Mouse (Mus musculus): ENCODE results near the gene Dcun1d1. TPM values are rescaled to one million over a fixed set of nuclear protein-coding genes. Genes with fewer than 3 reads are reported as not detected.

Dcun1d1 gene
- polyA plus RNA-seq, 1 experiment from 2014 or later: 118 TPM

DNA sequence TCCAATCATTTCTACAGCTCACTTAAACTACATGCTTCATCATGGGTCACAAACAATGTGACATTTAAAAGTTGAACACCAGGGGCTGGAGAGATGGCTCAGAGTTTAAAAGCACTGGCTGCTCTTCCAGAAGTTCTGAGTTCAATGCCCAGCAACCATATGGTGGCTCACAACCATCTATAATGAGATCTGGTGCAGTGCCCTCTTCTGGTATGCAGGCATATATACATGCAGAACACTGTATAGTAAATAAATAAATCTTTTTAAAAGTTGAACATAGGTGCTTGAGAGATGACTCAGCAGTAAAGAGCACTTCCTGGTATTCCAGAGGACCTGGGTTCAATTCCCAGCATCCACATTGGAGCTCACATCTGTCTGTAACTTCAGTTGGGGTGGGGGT is 54.0 kb downstream of the Dcun1d1 start:
- Histone ChIP-seq H3K4me3 (no peak overlapping the region), H3K27me3 (no peaks in the 10 kb centered on the region), H3K36me3 (no peaks in the 10 kb centered on the region), H3K9ac (replicated peaks) (no peak overlapping the region), H3K9me3 (peaks cover 4% of the 10 kb centered on the region; the same call in 1 of the 2 replicates), H3K27ac (replicated peaks) (no peak overlapping the region), H3K4me2 (replicated peaks) (no peak overlapping the region), H3K4me1 (no peaks in the 10 kb centered on the region)
- no peak for ATAC-seq (replicated peaks)

GRCm38 (mm10) chr3:35849326-35849725 is 87.9 kb downstream of the Dcun1d1 start:
- no peak overlapping the region for H3K9ac ChIP-seq (replicated peaks)

More at GRCm38 (mm10) chr3:35849326-35849725, 87.9 kb downstream of the Dcun1d1 start:
- Histone ChIP-seq H3K9me3 (no peaks in the 10 kb centered on the region), H3K4me2 (replicated peaks) (no peak overlapping the region), H3K27ac (replicated peaks) (no peak overlapping the region), H3K4me3 (no peak overlapping the region), H3K4me1 (no peaks in the 10 kb centered on the region), H3K27me3 (no peaks in the 10 kb centered on the region), H3K36me3 (peaks cover 9% of the 10 kb centered on the region; the same call in 1 of the 2 replicates)
- WGBS: 95% methylated on average over 9 of the region's 9 CpGs
- no peak for ATAC-seq (replicated peaks)

Other genes starting within 250 kb of the Dcun1d1 start
- gene Atp11b, start 183.3 kb downstream of the Dcun1d1 start, polyA plus RNA-seq (2015; fragmentation: Nextera tagmentation; extraction: Ambion mirVana): 30.7 and 30.9 TPM in 2 replicates
- gene Mccc1, start 63.2 kb upstream of the Dcun1d1 start, polyA plus RNA-seq (2015; fragmentation: Nextera tagmentation; extraction: Ambion mirVana): 30.4 and 31.9 TPM in 2 replicates
- gene Ccdc144b, start 116.1 kb upstream of the Dcun1d1 start, polyA plus RNA-seq (2015; fragmentation: Nextera tagmentation; extraction: Ambion mirVana): not detected in 2 replicates
- 104 and 105 TPM in 2 replicates for gene Acad9, start 128.5 kb upstream of the Dcun1d1 start, polyA plus RNA-seq (2015; fragmentation: Nextera tagmentation; extraction: Ambion mirVana)
- gene D3Ertd254e, start 213.6 kb upstream of the Dcun1d1 start, polyA plus RNA-seq (2015; fragmentation: Nextera tagmentation; extraction: Ambion mirVana): 13.6 and 16.6 TPM in 2 replicates